Comparison of ENCODE assay signal across 8 mouse cellular contexts in genomic region chr6:85262865-85263515, GRCm38 (mm10).
DNase-seq lines count a peak whose midpoint lies in the region; ATAC-seq and TF ChIP-seq lines count a peak whose summit lies in the region.

No protein-coding gene starts in this region.

- H3K4me3 ChIP-seq in layer of hippocampus, adult 2 months, result no peak overlapping the region
- no peak overlapping the region for H3K4me3 ChIP-seq in G1E (ENCODE audit: low read depth, low read length)
- H3K4me3 ChIP-seq in limb, embryonic 12.5 days (replicated peaks), result no peak overlapping the region

- no peaks in the 10 kb centered on the region for H3K36me3 ChIP-seq in G1E (replicated peaks)
- no peaks in the 10 kb centered on the region for H3K36me3 ChIP-seq in limb, embryonic 12.5 days

- H3K4me2 ChIP-seq in limb, embryonic 12.5 days, result no peak overlapping the region

- H3K4me1 ChIP-seq in G1E (ENCODE audit: insufficient read depth, low read depth, low read length), result no peaks in the 10 kb centered on the region
- peaks cover 53% of the 10 kb centered on the region for H3K4me1 ChIP-seq in limb, embryonic 12.5 days (replicated peaks)

- TF ChIP-seq CTCF in layer of hippocampus, adult 2 months (conservative IDR thresholded peaks at IDR 0.05), result peak; percentile 83
- TF ChIP-seq CTCF in G1E (IDR thresholded peaks at IDR 0.05; ENCODE audit: low read depth, low read length), result no peak

- 88% methylated on average over 4 of the region's 4 CpGs for WGBS in limb, embryonic 12.5 days

- no peak overlapping the region for H3K27ac ChIP-seq in layer of hippocampus, adult 2 months
- no peak overlapping the region for H3K27ac ChIP-seq in limb, embryonic 12.5 days

- H3K9ac ChIP-seq in limb, embryonic 12.5 days (replicated peaks), result 0 out of 2 replicates have a peak overlapping the region, but pooled peaks have one; percentile 4

- H3K27me3 ChIP-seq in G1E (ENCODE audit: insufficient read depth, low read length), result peaks cover 10% of the 10 kb centered on the region; the same call in 1 of the 2 replicates
- peaks cover 28% of the 10 kb centered on the region for H3K27me3 ChIP-seq in limb, embryonic 12.5 days

- no peak for DNase-seq in layer of hippocampus, adult 2 months (ENCODE audit: low spot score in 2 of 2)
- no peak for DNase-seq in layer of hippocampus, adult 18-20 months (ENCODE audit: low spot score in 2 of 2)
- peak; percentile 22 for DNase-seq in G1E (ENCODE audit: low spot score)
- peak; percentile 29 for DNase-seq in cerebellum, adult 8-10 months
- peak; percentile 33 for DNase-seq in heart, adult 8-10 months (ENCODE audit: low spot score)
- DNase-seq in spleen, postnatal 4 days (ENCODE audit: low spot score in 2 of 2), result peak; percentile 25 to 73
- DNase-seq in right cerebral cortex, postnatal 4 days, result no peak

- no peaks in the 10 kb centered on the region for H3K9me3 ChIP-seq in G1E (replicated peaks)
- H3K9me3 ChIP-seq in limb, embryonic 12.5 days, result no peaks in the 10 kb centered on the region

- no peak for ATAC-seq in G1E (ENCODE audit: extremely low read depth, insufficient number of reproducible peaks, low FRiP score, poor library complexity, severe bottlenecking)
- ATAC-seq in limb, embryonic 12.5 days (ENCODE audit: insufficient number of reproducible peaks, insufficient read depth, low FRiP score, low TSS enrichment, low read depth), result no peak

Comparison
In these comparisons a context has a peak if more than half of its experiments do, and no peak if none do; other contexts are left out.
1. DNase-seq: peak in G1E (single experiment), cerebellum, adult 8-10 months (single experiment), heart, adult 8-10 months (single experiment) and spleen, postnatal 4 days (2 of 2); none in layer of hippocampus, adult 2 months (0 of 2), layer of hippocampus, adult 18-20 months (0 of 2) and right cerebral cortex, postnatal 4 days (single experiment).